Mouse (Mus musculus) testis, adult 2 months (tissue): ENCODE data around the gene Gbx1.

ENCODE experiments used
- CTCF ChIP-seq: fragments of 200-500 bp; IDR thresholded peaks from 2 replicates; pipeline ENCODE4 v1.5.1; 2012; ENCODE audit warnings: low read depth, mild to moderate bottlenecking, inconsistent platforms, low read length, moderate library complexity; ENCODE audit not compliant: control insufficient read depth, insufficient read depth, insufficient replicate concordance
- POLR2A ChIP-seq: fragments of 200-500 bp; IDR thresholded peaks from 2 replicates; pipeline ENCODE4 v1.6.1; 2012; ENCODE audit warnings: low read depth, mild to moderate bottlenecking, inconsistent platforms, low read length, moderate library complexity; ENCODE audit not compliant: control insufficient read depth

- TF ChIP-seq POLR2A = no peak
- TF ChIP-seq CTCF = no peak
Observed at GRCm38 (mm10) chr5:24490413-24490920, 36.5 kb downstream of the Gbx1 start.
